Mouse (Mus musculus): ENCODE results near the gene Akap5. TPM values are rescaled to one million over a fixed set of nuclear protein-coding genes. Genes with fewer than 3 reads are reported as not detected.

Akap5 gene
- polyA plus RNA-seq, 1 experiment from 2014 or later: 12.1 TPM

DNA sequence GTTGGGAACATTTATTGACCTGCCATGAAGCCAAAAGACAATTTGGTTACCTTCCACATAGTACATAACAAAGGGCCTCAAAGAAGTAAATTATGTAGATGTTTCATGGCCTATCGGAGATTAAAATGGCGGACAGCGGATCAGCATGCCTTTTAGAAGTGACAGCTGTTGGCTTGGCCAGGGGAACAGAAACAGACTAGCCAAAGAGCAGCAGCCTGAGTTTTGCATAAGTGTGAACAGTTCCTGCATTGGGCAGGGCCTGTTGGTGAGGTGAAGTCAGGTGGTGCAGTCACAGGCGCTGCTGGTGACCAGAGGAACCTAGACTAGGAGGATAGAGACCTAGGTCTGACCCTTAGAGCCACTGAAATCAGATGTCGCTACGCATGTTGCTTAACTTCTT, 52.4 kb downstream of the Akap5 start:
- H3K4me1 ChIP-seq (replicated peaks; ENCODE audit: control insufficient read depth, insufficient read depth, low read length): 0 out of 2 replicates have a peak, but pooled peaks cover 3% of the 10 kb centered on the region
- H3K9ac ChIP-seq: no peak overlapping the region
- H3K27me3 ChIP-seq (ENCODE audit: control insufficient read depth, insufficient read depth, low read length): no peaks in the 10 kb centered on the region
- H3K27ac ChIP-seq: no peak overlapping the region
- no peak for ATAC-seq (ENCODE audit: low FRiP score)
- no peak overlapping the region for H3K4me3 ChIP-seq (replicated peaks; ENCODE audit: low read length)
- H3K36me3 ChIP-seq (replicated peaks; ENCODE audit: control insufficient read depth, insufficient read depth): no peaks in the 10 kb centered on the region
- WGBS: 91% methylated on average over 6 of the region's 6 CpGs
- H3K9me3 ChIP-seq (ENCODE audit: control insufficient read depth, low read length): no peaks in the 10 kb centered on the region
- H3K4me2 ChIP-seq (replicated peaks): no peak overlapping the region
- DNase-seq (ENCODE audit: low spot score): no peak

DNA sequence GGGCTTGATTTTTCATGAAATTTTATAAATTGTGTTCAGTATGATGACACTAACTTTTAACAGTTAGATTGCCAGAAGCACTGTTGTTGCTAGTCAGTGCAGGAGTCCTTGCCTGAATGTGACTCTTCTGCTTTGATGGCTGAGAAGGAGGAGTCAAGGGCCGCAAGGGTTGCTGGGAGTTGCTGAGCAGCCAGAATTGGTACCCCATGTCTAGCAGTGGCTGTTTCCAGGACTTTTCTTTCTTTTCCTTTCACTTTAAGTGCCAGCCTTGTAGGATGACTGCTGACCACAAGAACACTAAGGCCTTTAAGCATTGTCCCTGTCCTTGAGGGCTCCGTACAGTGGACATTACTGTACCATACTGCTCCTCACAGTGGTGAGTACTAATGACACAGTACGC, 53.0 kb downstream of the Akap5 start:
- H3K27ac ChIP-seq: no peak overlapping the region

DNA sequence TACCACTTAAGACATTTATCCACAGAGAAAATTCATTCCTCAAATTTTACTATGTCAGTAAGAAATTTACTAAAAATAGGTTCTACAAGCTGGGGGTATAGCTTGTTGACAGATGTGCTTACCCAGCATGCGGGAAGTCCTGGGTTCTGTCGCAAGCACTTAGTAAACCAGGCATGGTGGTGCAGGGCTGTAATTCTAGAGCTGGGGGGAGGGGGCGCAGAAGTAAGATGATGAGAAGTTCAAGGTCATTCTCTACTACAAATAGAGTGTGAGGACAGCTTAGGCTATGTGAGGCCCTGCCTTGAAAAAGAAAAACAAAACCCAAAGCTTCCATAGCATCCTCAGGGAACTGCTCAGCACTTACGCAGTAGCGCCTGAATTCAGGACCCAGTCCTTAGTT, 53.9 kb downstream of the Akap5 start:
- Histone ChIP-seq H3K36me3 (replicated peaks; ENCODE audit: control insufficient read depth, insufficient read depth) (no peaks in the 10 kb centered on the region), H3K27ac (no peak overlapping the region), H3K27me3 (ENCODE audit: control insufficient read depth, insufficient read depth, low read length) (no peaks in the 10 kb centered on the region), H3K9me3 (ENCODE audit: control insufficient read depth, low read length) (no peaks in the 10 kb centered on the region), H3K4me2 (replicated peaks) (no peak overlapping the region), H3K4me3 (replicated peaks; ENCODE audit: low read length) (no peak overlapping the region), H3K9ac (no peak overlapping the region), H3K4me1 (replicated peaks; ENCODE audit: control insufficient read depth, insufficient read depth, low read length) (no peaks in the 10 kb centered on the region)
- DNase-seq (ENCODE audit: low spot score) (no peak), ATAC-seq (ENCODE audit: low FRiP score) (no peak)
- 91% methylated on average over 5 of the region's 5 CpGs for WGBS

More for the DNA sequence above, 53.0 kb downstream of the Akap5 start:
- Histone ChIP-seq H3K27me3 (ENCODE audit: control insufficient read depth, insufficient read depth, low read length) (no peaks in the 10 kb centered on the region), H3K9ac (no peak overlapping the region), H3K4me3 (replicated peaks; ENCODE audit: low read length) (no peak overlapping the region), H3K4me2 (replicated peaks) (no peak overlapping the region), H3K36me3 (replicated peaks; ENCODE audit: control insufficient read depth, insufficient read depth) (no peaks in the 10 kb centered on the region), H3K9me3 (ENCODE audit: control insufficient read depth, low read length) (no peaks in the 10 kb centered on the region), H3K4me1 (replicated peaks; ENCODE audit: control insufficient read depth, insufficient read depth, low read length) (no peaks in the 10 kb centered on the region)
- WGBS: 93% methylated on average over 3 of the region's 3 CpGs
- no peak for ATAC-seq (ENCODE audit: low FRiP score)
- DNase-seq (ENCODE audit: low spot score): no peak

DNA sequence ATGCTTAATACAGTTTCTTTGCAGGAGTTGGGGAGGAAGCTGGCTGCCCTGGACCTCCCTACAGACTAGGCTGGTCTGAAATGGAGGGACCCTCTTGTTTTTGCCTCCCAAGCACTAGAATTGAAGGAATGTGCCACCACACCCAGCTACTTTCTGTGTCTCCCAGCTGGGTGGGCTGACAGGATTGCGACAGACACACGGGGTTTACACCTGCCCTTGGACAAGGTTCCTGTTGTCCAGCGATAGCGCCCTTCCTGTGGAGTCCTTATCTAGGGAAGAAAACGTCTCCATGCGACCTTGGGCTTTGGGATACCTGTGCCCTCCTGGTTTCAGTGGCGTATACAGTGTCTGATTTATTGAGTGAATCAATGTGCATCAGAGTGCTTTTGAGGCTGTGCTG, 55.5 kb downstream of the Akap5 start:
- 92% methylated on average over 7 of the region's 7 CpGs for WGBS
- peaks cover 2% of the 10 kb centered on the region; the same call in 1 of the 2 replicates for H3K36me3 ChIP-seq (replicated peaks; ENCODE audit: control insufficient read depth, insufficient read depth)

More for the DNA sequence above, 55.5 kb downstream of the Akap5 start:
- Histone ChIP-seq H3K27me3 (ENCODE audit: control insufficient read depth, insufficient read depth, low read length) (no peaks in the 10 kb centered on the region), H3K4me1 (replicated peaks; ENCODE audit: control insufficient read depth, insufficient read depth, low read length) (no peaks in the 10 kb centered on the region), H3K4me3 (replicated peaks; ENCODE audit: low read length) (no peak overlapping the region), H3K9me3 (ENCODE audit: control insufficient read depth, low read length) (no peaks in the 10 kb centered on the region), H3K9ac (no peak overlapping the region), H3K4me2 (replicated peaks) (no peak overlapping the region), H3K27ac (no peak overlapping the region)
- no peak for ATAC-seq (ENCODE audit: low FRiP score)
- DNase-seq (ENCODE audit: low spot score): no peak

Other genes with a start within 250 kb of the Akap5 start
- gene Esr2, start 147.6 kb upstream of the Akap5 start, polyA plus RNA-seq (2014; fragmentation: Nextera tagmentation; extraction: Ambion mirVana): 0.08 and 0.31 TPM in 2 replicates
- gene Tex21, start 78.1 kb upstream of the Akap5 start, polyA plus RNA-seq (2014; fragmentation: Nextera tagmentation; extraction: Ambion mirVana): 0.09 TPM in 1 of 2 replicates, not detected in the other
- gene Mthfd1, start 69.6 kb upstream of the Akap5 start, polyA plus RNA-seq (2014; fragmentation: Nextera tagmentation; extraction: Ambion mirVana): 30.5 and 37.2 TPM in 2 replicates
- 16.0 and 16.5 TPM in 2 replicates for gene Zbtb25, start 44.7 kb downstream of the Akap5 start, polyA plus RNA-seq (2014; fragmentation: Nextera tagmentation; extraction: Ambion mirVana)
- 4.2 and 4.7 TPM in 2 replicates for gene Zbtb1, start 45.4 kb downstream of the Akap5 start, polyA plus RNA-seq (2014; fragmentation: Nextera tagmentation; extraction: Ambion mirVana)
- 6.4 and 7.9 TPM in 2 replicates for gene Hspa2, start 79.3 kb downstream of the Akap5 start, polyA plus RNA-seq (2014; fragmentation: Nextera tagmentation; extraction: Ambion mirVana)
- 1.8 and 2.6 TPM in 2 replicates for gene Ppp1r36, start 92.6 kb downstream of the Akap5 start, polyA plus RNA-seq (2014; fragmentation: Nextera tagmentation; extraction: Ambion mirVana)
- 1.3 and 1.6 TPM in 2 replicates for gene Plekhg3, start 206.0 kb downstream of the Akap5 start, polyA plus RNA-seq (2014; fragmentation: Nextera tagmentation; extraction: Ambion mirVana)

Measured in hindbrain, embryonic 14.5 days (tissue).